Comparison of ENCODE assay signal across 14 mouse cellular contexts in the genomic region with DNA sequence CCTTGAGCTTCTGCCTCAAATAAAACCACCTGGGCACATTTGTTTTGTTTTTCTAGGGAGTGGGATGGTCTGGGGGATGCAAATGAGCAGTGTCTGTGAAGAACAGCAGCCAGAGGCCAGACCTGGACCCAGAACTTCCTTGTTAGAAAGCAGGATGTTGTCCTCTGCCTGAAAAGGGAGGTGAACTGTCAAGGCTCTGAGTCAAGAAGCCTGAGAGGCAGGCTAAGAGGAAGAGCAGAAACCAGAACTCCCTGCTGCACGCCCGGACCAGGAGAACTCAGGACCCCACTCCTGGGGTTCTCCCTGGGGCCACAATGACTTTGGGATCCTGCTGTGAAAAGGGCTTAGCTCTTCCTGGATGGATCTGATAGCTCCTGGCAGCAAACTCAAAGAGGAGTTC. TPM values are rescaled to one million over a fixed set of nuclear protein-coding genes. Genes with fewer than 3 reads are reported as not detected.
DNase-seq lines count a peak whose midpoint lies in the region; ATAC-seq and TF ChIP-seq lines count a peak whose summit lies in the region.
"Had no signal": no experiment of that assay in that cellular context is flagged by ENCODE, and none has a peak within 500 bp of the region (broad histone marks: within the 10 kb centered on the region; RNA-seq: fewer than 3 reads in every experiment).

No protein-coding gene starts in this region.

- DNase-seq in heart, adult 11 months = peak; percentile 92
- DNase-seq in heart, postnatal 25 days (ENCODE audit: low spot score) = no peak
- DNase-seq in lung, embryonic 14.5 days = no peak
- DNase-seq in lung, adult 2 months = no peak
- DNase-seq in heart, postnatal 0 days (ENCODE audit: low spot score) = no peak
- DNase-seq in gastrocnemius, postnatal 14 days = no peak
- DNase-seq in frontal cortex, adult 2 months (ENCODE audit: extremely low spot score in 1 of 2, low spot score in 1 of 2) = no peak
- DNase-seq: cerebellum, adult 8-10 months had no signal

- WGBS in lung, embryonic 14.5 days = 60% methylated on average over 2 of the region's 2 CpGs
- WGBS in lung, adult 2 months = 21% methylated on average over 2 of the region's 2 CpGs
- 54% methylated on average over 2 of the region's 2 CpGs for WGBS in heart, postnatal 0 days
- 89% methylated on average over 2 of the region's 2 CpGs for WGBS in olfactory bulb, adult 2 months

- ATAC-seq in lung, embryonic 14.5 days (ENCODE audit: insufficient read depth) = no peak
- ATAC-seq in heart, postnatal 0 days (ENCODE audit: insufficient read depth, low read depth) = no peak
- ATAC-seq: forebrain, embryonic 15.5 days; hindbrain, postnatal 0 days had no signal

- TF ChIP-seq CTCF in lung, embryonic 14.5 days (IDR thresholded peaks at IDR 0.05; ENCODE audit: low read depth) = no peak
- TF ChIP-seq CTCF in lung, adult 2 months (IDR thresholded peaks at IDR 0.05; ENCODE audit: insufficient read depth, low read length) = no peak
- no peak for TF ChIP-seq CTCF in heart, postnatal 0 days (IDR thresholded peaks at IDR 0.05; ENCODE audit: low read depth)
- no peak for TF ChIP-seq CTCF in olfactory bulb, adult 2 months (IDR thresholded peaks at IDR 0.05; ENCODE audit: insufficient read depth, low read depth, low read length)

- H3K4me2 ChIP-seq in lung, embryonic 14.5 days = no peak overlapping the region
- H3K4me2 ChIP-seq in heart, postnatal 0 days (ENCODE audit: low read depth, low read length) = no peak overlapping the region
- H3K4me2 ChIP-seq: forebrain, embryonic 15.5 days had no signal

- intact Hi-C loops in heart, postnatal 25 days (cut with DNase I) = no loop called here
- intact Hi-C loops in gastrocnemius, postnatal 14 days (cut with DNase I; ENCODE audit: low total_unique reads) = no loop called here

- H3K4me3 ChIP-seq in lung, embryonic 14.5 days (ENCODE audit: low read depth, low read length) = no peak overlapping the region
- no peak overlapping the region for H3K4me3 ChIP-seq in lung, adult 2 months (replicated peaks; ENCODE audit: extremely low read depth, low read depth, low read length)
- H3K4me3 ChIP-seq in heart, postnatal 0 days (ENCODE audit: low read depth, low read length) = no peak overlapping the region
- no peak overlapping the region for H3K4me3 ChIP-seq in olfactory bulb, adult 2 months (ENCODE audit: insufficient read depth, low read depth, low read length)
- H3K4me3 ChIP-seq: forebrain, embryonic 15.5 days had no signal

- H3K9ac ChIP-seq in lung, embryonic 14.5 days = no peak overlapping the region
- H3K9ac ChIP-seq in heart, postnatal 0 days (replicated peaks; ENCODE audit: low read depth, low read length) = no peak overlapping the region
- H3K9ac ChIP-seq: forebrain, embryonic 15.5 days had no signal

- no peak for TF ChIP-seq POLR2A in lung, adult 2 months (IDR thresholded peaks at IDR 0.05; ENCODE audit: borderline replicate concordance, extremely low read depth, low read depth, low read length)
- no peak for TF ChIP-seq POLR2A in olfactory bulb, adult 2 months (IDR thresholded peaks at IDR 0.05; ENCODE audit: insufficient read depth, low read depth, low read length)

- peak overlapping the region; percentile 70 for H3K27ac ChIP-seq in lung, embryonic 14.5 days (ENCODE audit: low read depth)
- peak overlapping the region; percentile 56 for H3K27ac ChIP-seq in heart, postnatal 0 days (ENCODE audit: low read depth)
- H3K27ac ChIP-seq in olfactory bulb, adult 2 months (ENCODE audit: insufficient read depth, low read depth, low read length) = 0 out of 2 replicates have a peak overlapping the region, but pooled peaks have one; percentile 2
- H3K27ac ChIP-seq: forebrain, embryonic 15.5 days; hindbrain, postnatal 0 days had no signal

- H3K4me1 ChIP-seq in lung, embryonic 14.5 days (ENCODE audit: insufficient read depth) = no peaks in the 10 kb centered on the region
- peaks cover 20% of the 10 kb centered on the region for H3K4me1 ChIP-seq in lung, adult 2 months (ENCODE audit: control insufficient read depth, insufficient read depth, low read length)
- peaks cover 22% of the 10 kb centered on the region for H3K4me1 ChIP-seq in heart, postnatal 0 days (ENCODE audit: control insufficient read depth, insufficient read depth)
- H3K4me1 ChIP-seq in olfactory bulb, adult 2 months (ENCODE audit: control insufficient read depth, insufficient read depth, low read length) = peaks cover 37% of the 10 kb centered on the region

- no peaks in the 10 kb centered on the region for H3K27me3 ChIP-seq in lung, embryonic 14.5 days (ENCODE audit: insufficient read depth, low read length)
- H3K27me3 ChIP-seq in heart, postnatal 0 days (ENCODE audit: control insufficient read depth, insufficient read depth, low read length) = no peaks in the 10 kb centered on the region
- H3K27me3 ChIP-seq: forebrain, embryonic 15.5 days had no signal

- H3K9me3 ChIP-seq in lung, embryonic 14.5 days (ENCODE audit: low read depth, low read length) = no peaks in the 10 kb centered on the region
- H3K9me3 ChIP-seq in heart, postnatal 0 days (replicated peaks; ENCODE audit: control insufficient read depth, low read length) = no peaks in the 10 kb centered on the region
- H3K9me3 ChIP-seq: forebrain, embryonic 15.5 days had no signal

- H3K36me3 ChIP-seq in lung, embryonic 14.5 days (ENCODE audit: insufficient read depth) = peaks cover 43% of the 10 kb centered on the region
- H3K36me3 ChIP-seq in heart, postnatal 0 days (replicated peaks; ENCODE audit: control insufficient read depth, insufficient read depth, low read length) = peaks cover 5% of the 10 kb centered on the region; the same call in 1 of the 2 replicates

- no peak for TF ChIP-seq EP300 in heart, postnatal 0 days (IDR thresholded peaks at IDR 0.05; ENCODE audit: low read depth)

RNA-seq across cellular contexts. Expression of a gene that starts 8.0 kb away (rescaled TPM):
- 10 to 100 TPM; 13.4 to 16.9 TPM for total RNA-seq in heart, postnatal 25 days (2021)
- 25.0 and 29.9 TPM in 2 replicates for polyA plus RNA-seq in lung, embryonic 14.5 days (2014; fragmentation: Nextera tagmentation; extraction: Ambion mirVana)
- 22.1 and 27.3 TPM in 2 replicates for polyA plus RNA-seq in lung, adult 2 months (2012; rRNA removed)
- 7.1 and 10.0 TPM in 2 replicates for total RNA-seq in heart, postnatal 0 days (2014; rRNA removed; ENCODE audit: low replicate concordance)
- 5.8 and 6.8 TPM in 2 replicates for polyA plus RNA-seq in heart, postnatal 0 days (2015; fragmentation: Nextera tagmentation; extraction: Ambion mirVana)
- polyA plus RNA-seq in olfactory bulb, adult 2 months (2012; ENCODE audit: insufficient read depth, insufficient read length, low replicate concordance, missing spikeins) = not detected in 2 replicates
- 1 to 10 TPM; 5.6 to 8.9 TPM for total RNA-seq in gastrocnemius, postnatal 14 days (2021)
- 12.1 and 12.5 TPM in 2 replicates for polyA plus RNA-seq in frontal cortex, adult 2 months (2012; rRNA removed)

RNA-seq across cellular contexts. Expression of a gene that starts 17.8 kb away (rescaled TPM):
- total RNA-seq in heart, postnatal 25 days (2021) = not detected
- polyA plus RNA-seq in lung, embryonic 14.5 days (2014; fragmentation: Nextera tagmentation; extraction: Ambion mirVana) = not detected in 2 replicates
- 0.05 and 0.17 TPM in 2 replicates for polyA plus RNA-seq in lung, adult 2 months (2012; rRNA removed)
- total RNA-seq in heart, postnatal 0 days (2014; rRNA removed; ENCODE audit: low replicate concordance) = not detected in 2 replicates
- polyA plus RNA-seq in heart, postnatal 0 days (2015; fragmentation: Nextera tagmentation; extraction: Ambion mirVana) = not detected in 2 replicates
- polyA plus RNA-seq in olfactory bulb, adult 2 months (2012; ENCODE audit: insufficient read depth, insufficient read length, low replicate concordance, missing spikeins) = not detected in 2 replicates
- not detected for total RNA-seq in gastrocnemius, postnatal 14 days (2021)
- polyA plus RNA-seq in frontal cortex, adult 2 months (2012; rRNA removed) = 0.15 and 0.18 TPM in 2 replicates
- total RNA-seq: left cerebral cortex, postnatal 14 days; megakaryocyte-erythroid progenitor cell, adult 5-6 weeks had no signal
- polyA plus RNA-seq: C2C12; forebrain, embryonic 15.5 days had no signal

Comparison
In these comparisons a context has a peak if more than half of its experiments do, and no peak if none do; other contexts are left out.
1. H3K27ac ChIP-seq: peak in every context shown above with its lines; median percentile 70 in lung, embryonic 14.5 days; 56 in heart, postnatal 0 days; 2 in olfactory bulb, adult 2 months.